Mouse (Mus musculus) midbrain, postnatal 0 days (tissue): ENCODE results near the gene Ccl25. TPM values are rescaled to one million over a fixed set of nuclear protein-coding genes. Genes with fewer than 3 reads are reported as not detected.
A peak's percentile ranks its signal among the peaks of the same experiment; 100 is the strongest.

Experiments
- ATAC-seq: fragments of 200-750 bp; cut with Nextera tagmentation; 2 replicates; pipeline ENCODE4 v1.8.0; 2017; ENCODE audit warnings: moderate number of reproducible peaks, mild to moderate bottlenecking, moderate TSS enrichment, moderate library complexity; ENCODE audit not compliant: low FRiP score
- DNase-seq: peaks from one replicate; pipeline ENCODE4 v3.0.0-alpha.2; 2015; ENCODE audit warnings: low spot score
- H3K27ac ChIP-seq: fragments of 300-500 bp; sonication (generic); 2 replicates; pipeline ENCODE4 v1.5.1; 2014; ENCODE audit warnings: low read depth, mild to moderate bottlenecking, low read length, mixed read lengths
- H3K27me3 ChIP-seq: fragments of 300-500 bp; sonication (generic); 2 replicates; pipeline ENCODE4 v1.6.1; 2014; ENCODE audit warnings: low read length, control low read depth, mixed read lengths; ENCODE audit not compliant: insufficient read depth
- H3K36me3 ChIP-seq: fragments of 300-500 bp; sonication (generic); 2 replicates; pipeline ENCODE4 v1.6.1; 2014; ENCODE audit warnings: low read length, control low read depth, mixed read lengths; ENCODE audit not compliant: insufficient read depth
- H3K4me1 ChIP-seq: fragments of 300-500 bp; sonication (generic); 2 replicates; pipeline ENCODE4 v1.6.1; 2014; ENCODE audit warnings: mild to moderate bottlenecking, control low read depth, antibody characterized with exemption, low read length, mixed read lengths; ENCODE audit not compliant: insufficient read depth
- H3K4me2 ChIP-seq: fragments of 300-500 bp; sonication (generic); 2 replicates; pipeline ENCODE4 v1.6.1; 2014; ENCODE audit warnings: low read depth, mild to moderate bottlenecking, low read length, mixed read lengths; ENCODE audit not compliant: poor library complexity, severe bottlenecking
- H3K4me3 ChIP-seq: fragments of 300-500 bp; sonication (generic); 2 replicates; pipeline ENCODE4 v1.5.1; 2014; ENCODE audit warnings: low read depth, mild to moderate bottlenecking, low read length, moderate library complexity
- H3K9ac ChIP-seq: fragments of 300-500 bp; sonication (generic); replicated peaks from 2 replicates; pipeline ENCODE4 v1.6.1; 2014; ENCODE audit warnings: mild to moderate bottlenecking, low read length, moderate library complexity, mixed read lengths; ENCODE audit not compliant: poor library complexity, severe bottlenecking
- H3K9me3 ChIP-seq: fragments of 300-500 bp; sonication (generic); 2 replicates; pipeline ENCODE4 v1.6.1; 2016; ENCODE audit warnings: low read length, control low read depth
- CTCF ChIP-seq: IDR thresholded peaks from 2 replicates; pipeline ENCODE4 v1.5.1; 2016; ENCODE audit warnings: antibody characterized with exemption, mild to moderate bottlenecking
- WGBS: fragments of 180-500 bp; shearing (Covaris S2); extraction: QIAGEN DNeasy Blood & Tissue Kit; methylation state at CpG from one replicate; pipeline ENCODE4 v1.1.7; 2014; 5-methylcytosine and 5-hydroxymethylcytosine counted together
- polyA plus RNA-seq: library from polyadenylated mRNA; unstranded; fragments of >200 nt; fragmentation: Nextera tagmentation; extraction: Ambion mirVana; gene quantifications from 2 replicates; pipeline ENCODE4 v1.2.1, GENCODE M21; 2015
- total RNA-seq: library from RNA; depleted of rRNA; stranded (reverse); fragments of >200 nt; gene quantifications from 2 replicates; pipeline ENCODE4 v1.2.3, GENCODE M21; 2014; rRNA removed

Gene Ccl25
- total RNA-seq = 4.9 and 13.0 TPM in 2 replicates
- polyA plus RNA-seq = 14.7 and 16.3 TPM in 2 replicates

- Histone ChIP-seq H3K9me3 (no peaks in the 10 kb centered on the region), H3K36me3 (peaks cover 21% of the 10 kb centered on the region), H3K4me3 (peak within 1 kb of the TSS; percentile 100), H3K27me3 (no peaks in the 10 kb centered on the region), H3K4me2 (peak within 1 kb of the TSS; percentile 74), H3K27ac (peak within 1 kb of the TSS; percentile 91), H3K4me1 (peaks cover 7% of the 10 kb centered on the region), H3K9ac (peak within 1 kb of the TSS; percentile 98)
- DNase-seq = peak; percentile 98
- WGBS = under 1% methylated on average over 57 of the region's 78 CpGs
- no peak for TF ChIP-seq CTCF
- peak; percentile 99 for ATAC-seq
Observed at GRCm38 (mm10) chr8:4324983-4325750, at the start of gene Ccl25, which contains the start of gene Elavl1. Gene Ccl25 (plus strand): TSS chr8:4325210. Gene Elavl1 (minus strand): TSS chr8:4325413.

GRCm38 (mm10) chr8:4275275-4276110 lies 49.5 kb upstream of the Ccl25 start, which contains the start of gene Timm44:
Gene Timm44 (minus strand): TSS chr8:4275913.
- Histone ChIP-seq H3K27ac (peak within 1 kb of the TSS; percentile 82), H3K4me2 (peak within 1 kb of the TSS; percentile 77), H3K4me1 (peaks cover 6% of the 10 kb centered on the region), H3K36me3 (0 out of 2 replicates have a peak, but pooled peaks cover 9% of the 10 kb centered on the region), H3K9me3 (no peaks in the 10 kb centered on the region), H3K27me3 (no peaks in the 10 kb centered on the region), H3K4me3 (peak within 1 kb of the TSS; percentile 76), H3K9ac (peak within 1 kb of the TSS; percentile 75)
- ATAC-seq (peak; percentile 98), DNase-seq (peak; percentile 98)
- TF ChIP-seq CTCF = no peak
- WGBS = under 1% methylated on average over 39 of the region's 39 CpGs

- H3K4me3 ChIP-seq = peak overlapping the region; percentile 76
- H3K4me1 ChIP-seq = peaks cover 6% of the 10 kb centered on the region
- no peaks in the 10 kb centered on the region for H3K9me3 ChIP-seq
- DNase-seq (no peak), ATAC-seq (peak; percentile 57)
- 21% methylated on average over 9 of the region's 9 CpGs for WGBS
- 0 out of 2 replicates have a peak, but pooled peaks cover 6% of the 10 kb centered on the region for H3K36me3 ChIP-seq
- H3K27me3 ChIP-seq = no peaks in the 10 kb centered on the region
- peak overlapping the region; percentile 75 for H3K9ac ChIP-seq
- peak overlapping the region; percentile 77 for H3K4me2 ChIP-seq
- H3K27ac ChIP-seq = peak overlapping the region; percentile 82
- no peak for TF ChIP-seq CTCF
Observed at GRCm38 (mm10) chr8:4276111-4276465, 48.9 kb upstream of the Ccl25 start.

GRCm38 (mm10) chr8:4292738-4293137 lies 32.3 kb upstream of the Ccl25 start:
- H3K9ac ChIP-seq = no peak overlapping the region
- no peaks in the 10 kb centered on the region for H3K9me3 ChIP-seq
- 91% methylated on average over 5 of the region's 5 CpGs for WGBS
- no peaks in the 10 kb centered on the region for H3K4me1 ChIP-seq
- no peak overlapping the region for H3K27ac ChIP-seq
- TF ChIP-seq CTCF = peak; percentile 54
- no peak for DNase-seq
- peaks cover 30% of the 10 kb centered on the region for H3K36me3 ChIP-seq
- H3K4me2 ChIP-seq = no peak overlapping the region
- no peak overlapping the region for H3K4me3 ChIP-seq
- ATAC-seq = no peak
- no peaks in the 10 kb centered on the region for H3K27me3 ChIP-seq

- Histone ChIP-seq H3K27ac (no peak overlapping the region), H3K9me3 (no peaks in the 10 kb centered on the region), H3K4me3 (no peak overlapping the region), H3K4me1 (no peaks in the 10 kb centered on the region), H3K9ac (no peak overlapping the region), H3K36me3 (peaks cover 54% of the 10 kb centered on the region), H3K4me2 (no peak overlapping the region), H3K27me3 (no peaks in the 10 kb centered on the region)
- ATAC-seq = no peak
- no peak for TF ChIP-seq CTCF
- DNase-seq = no peak
- 94% methylated on average over 4 of the region's 4 CpGs for WGBS
Observed at GRCm38 (mm10) chr8:4297822-4298221, 27.2 kb upstream of the Ccl25 start.
